Mouse (Mus musculus): ENCODE measurements around the gene Filip1. TPM values are rescaled to one million over a fixed set of nuclear protein-coding genes. Genes with fewer than 3 reads are reported as not detected.

Filip1 gene
- polyA plus RNA-seq, 1 experiment from 2014 or later = 3.6 TPM

DNA sequence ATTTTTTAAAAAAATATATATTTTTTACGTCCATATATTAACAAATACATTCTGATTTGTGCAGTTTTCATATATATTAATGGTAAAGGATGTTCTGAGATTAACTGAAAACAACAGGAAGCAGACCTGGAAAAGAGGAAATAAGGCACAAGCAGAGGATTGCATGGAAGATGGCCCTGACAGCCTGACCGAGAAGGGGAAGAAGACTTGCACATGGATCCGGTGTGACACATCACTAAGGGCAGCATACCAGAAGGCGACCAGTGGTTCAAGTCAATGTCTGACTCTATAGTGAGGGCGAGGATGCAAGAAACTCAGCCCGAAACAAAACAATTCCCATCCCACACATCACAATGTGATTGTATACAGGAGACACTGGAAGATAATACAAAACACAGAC lies 52.2 kb downstream of the Filip1 start:
- H3K4me1 ChIP-seq = no peaks in the 10 kb centered on the region
- no peaks in the 10 kb centered on the region for H3K27me3 ChIP-seq (replicated peaks)
- H3K9ac ChIP-seq = no peak overlapping the region
- ATAC-seq (replicated peaks) = no peak
- no peak overlapping the region for H3K27ac ChIP-seq
- H3K4me3 ChIP-seq = no peak overlapping the region
- H3K4me2 ChIP-seq = no peak overlapping the region
- H3K36me3 ChIP-seq (replicated peaks) = no peaks in the 10 kb centered on the region
- WGBS = 82% methylated on average over 6 of the region's 6 CpGs
- H3K9me3 ChIP-seq = no peaks in the 10 kb centered on the region

DNA sequence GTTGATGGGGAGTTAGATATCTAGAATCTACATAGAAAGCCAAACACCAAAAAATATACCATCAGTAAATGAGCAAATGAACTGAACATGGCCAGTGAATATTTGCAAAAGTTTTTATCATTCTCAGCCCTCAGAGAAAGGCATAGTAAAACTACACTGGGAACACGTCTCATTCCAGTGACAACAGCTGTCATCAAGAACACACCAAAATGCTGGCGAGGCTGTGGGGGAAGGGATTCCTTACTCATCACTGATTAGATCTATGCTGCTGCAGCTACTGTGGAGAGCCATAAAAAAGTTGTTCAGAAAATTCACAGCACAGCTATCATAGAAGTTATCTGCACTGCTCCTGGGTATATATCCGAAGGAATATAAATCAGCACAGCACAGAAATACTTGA lies 54.3 kb downstream of the Filip1 start:
- no peak for ATAC-seq (replicated peaks)
- Histone ChIP-seq H3K9me3 (no peaks in the 10 kb centered on the region), H3K4me2 (no peak overlapping the region), H3K9ac (no peak overlapping the region), H3K36me3 (replicated peaks) (no peaks in the 10 kb centered on the region), H3K27me3 (replicated peaks) (no peaks in the 10 kb centered on the region), H3K4me3 (no peak overlapping the region), H3K4me1 (no peaks in the 10 kb centered on the region), H3K27ac (no peak overlapping the region)
- WGBS = 85% methylated on average over 3 of the region's 3 CpGs

DNA sequence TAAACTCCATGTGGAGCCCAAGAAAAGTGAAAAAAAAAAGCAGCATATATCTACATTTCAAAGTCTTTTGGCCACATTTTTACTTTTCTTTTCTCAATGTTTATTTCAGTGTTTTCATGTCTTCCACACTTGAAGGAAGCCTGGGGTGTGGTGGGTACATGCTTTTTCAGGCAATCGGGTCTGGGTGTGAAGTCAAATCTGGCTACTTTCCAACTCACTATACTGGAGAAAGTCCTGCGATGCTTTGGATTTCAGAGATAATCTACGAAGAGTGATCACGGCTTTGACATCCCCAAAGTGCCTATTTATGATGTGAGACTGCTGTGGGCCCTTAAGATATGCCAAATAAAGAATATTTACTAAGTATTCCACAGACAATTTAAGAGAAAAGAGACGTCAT lies 57.7 kb downstream of the Filip1 start:
- no peaks in the 10 kb centered on the region for H3K9me3 ChIP-seq
- no peak overlapping the region for H3K4me3 ChIP-seq
- no peak overlapping the region for H3K27ac ChIP-seq
- H3K4me2 ChIP-seq = no peak overlapping the region
- H3K4me1 ChIP-seq = no peaks in the 10 kb centered on the region
- H3K9ac ChIP-seq = no peak overlapping the region
- H3K36me3 ChIP-seq (replicated peaks) = no peaks in the 10 kb centered on the region
- WGBS = 88% methylated on average over 5 of the region's 5 CpGs
- ATAC-seq (replicated peaks) = no peak
- no peaks in the 10 kb centered on the region for H3K27me3 ChIP-seq (replicated peaks)

- Histone ChIP-seq H3K36me3 (replicated peaks) (no peaks in the 10 kb centered on the region), H3K4me3 (no peak overlapping the region), H3K9ac (no peak overlapping the region), H3K4me1 (no peaks in the 10 kb centered on the region), H3K27ac (no peak overlapping the region), H3K9me3 (no peaks in the 10 kb centered on the region), H3K27me3 (replicated peaks) (no peaks in the 10 kb centered on the region), H3K4me2 (no peak overlapping the region)
- no peak for ATAC-seq (replicated peaks)
- 86% methylated on average over 8 of the region's 8 CpGs for WGBS
Observed at GRCm38 (mm10) chr9:79951984-79952383, 60.7 kb downstream of the Filip1 start.

DNA sequence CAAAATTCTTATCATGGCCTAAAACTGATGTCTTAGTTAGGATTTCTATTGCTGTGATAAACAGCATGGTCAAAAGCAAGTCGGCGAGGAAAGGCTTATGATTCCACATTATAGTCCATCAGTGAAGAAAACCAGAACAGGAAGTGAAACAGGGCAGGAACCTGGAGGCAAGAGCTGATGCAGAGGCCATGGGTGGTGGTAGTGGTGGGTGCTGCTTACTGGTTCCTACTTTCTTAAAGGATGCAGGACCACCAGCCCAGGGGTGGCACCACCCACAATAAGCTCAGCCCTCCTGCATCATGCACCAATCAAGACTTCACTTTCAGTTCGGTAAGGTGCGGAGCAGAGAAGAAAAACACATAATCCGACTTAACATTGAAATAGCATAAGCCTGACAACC lies 61.3 kb downstream of the Filip1 start:
- ATAC-seq (replicated peaks) = no peak
- no peaks in the 10 kb centered on the region for H3K9me3 ChIP-seq

DNA sequence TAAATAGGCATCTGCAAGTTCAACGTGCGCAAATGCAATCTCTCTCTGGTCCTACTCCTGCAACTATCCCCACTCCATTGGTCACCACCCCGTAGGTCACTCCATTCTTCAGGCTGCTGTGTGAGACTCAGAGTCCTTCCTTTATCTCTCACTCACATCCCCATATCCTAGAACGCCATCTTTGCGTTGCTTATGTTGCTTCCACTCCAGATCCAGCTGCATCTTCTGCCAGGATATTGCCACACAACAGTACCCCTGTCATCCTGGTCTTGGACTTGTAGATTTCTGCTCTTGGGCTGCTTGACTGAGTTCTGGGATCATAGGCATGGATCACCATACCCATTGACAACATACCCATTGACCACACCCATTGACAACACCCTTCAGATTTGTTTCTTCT lies 62.0 kb downstream of the Filip1 start:
- H3K4me3 ChIP-seq = no peak overlapping the region
- no peak overlapping the region for H3K27ac ChIP-seq
- WGBS = 93% methylated on average over 5 of the region's 5 CpGs
- H3K9ac ChIP-seq = no peak overlapping the region
- no peaks in the 10 kb centered on the region for H3K4me1 ChIP-seq
- no peaks in the 10 kb centered on the region for H3K9me3 ChIP-seq
- H3K36me3 ChIP-seq (replicated peaks) = no peaks in the 10 kb centered on the region
- no peak for ATAC-seq (replicated peaks)
- no peak overlapping the region for H3K4me2 ChIP-seq
- no peaks in the 10 kb centered on the region for H3K27me3 ChIP-seq (replicated peaks)

More for the DNA sequence above, 61.3 kb downstream of the Filip1 start:
- Histone ChIP-seq H3K4me1 (no peaks in the 10 kb centered on the region), H3K4me3 (no peak overlapping the region), H3K4me2 (no peak overlapping the region), H3K27ac (no peak overlapping the region), H3K27me3 (replicated peaks) (no peaks in the 10 kb centered on the region), H3K36me3 (replicated peaks) (no peaks in the 10 kb centered on the region), H3K9ac (no peak overlapping the region)
- 92% methylated on average over 5 of the region's 5 CpGs for WGBS

DNA sequence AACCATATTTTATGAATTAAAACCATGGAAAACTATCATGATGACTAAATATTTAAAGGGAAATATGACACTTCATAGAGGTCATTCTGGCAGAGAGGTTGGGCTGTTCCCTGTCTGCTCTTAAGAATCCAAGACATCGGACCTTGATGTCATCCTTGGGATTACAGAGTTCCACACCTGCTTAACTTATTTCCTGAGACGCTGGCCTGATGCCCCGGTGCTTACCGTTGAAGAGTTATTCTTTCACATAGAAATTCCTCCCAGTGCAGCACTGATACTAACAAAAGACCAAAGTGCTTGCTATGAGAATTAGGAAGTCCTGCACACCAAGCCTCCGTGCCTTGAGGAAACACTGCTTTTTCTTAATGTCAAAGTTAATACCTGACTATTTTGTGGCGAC lies 62.6 kb downstream of the Filip1 start:
- no peaks in the 10 kb centered on the region for H3K4me1 ChIP-seq
- H3K27ac ChIP-seq = no peak overlapping the region
- no peaks in the 10 kb centered on the region for H3K36me3 ChIP-seq (replicated peaks)
- 71% methylated on average over 6 of the region's 6 CpGs for WGBS
- no peaks in the 10 kb centered on the region for H3K9me3 ChIP-seq
- ATAC-seq (replicated peaks) = no peak
- H3K4me3 ChIP-seq = no peak overlapping the region
- no peaks in the 10 kb centered on the region for H3K27me3 ChIP-seq (replicated peaks)
- no peak overlapping the region for H3K9ac ChIP-seq
- no peak overlapping the region for H3K4me2 ChIP-seq

- Histone ChIP-seq H3K9me3 (no peaks in the 10 kb centered on the region), H3K36me3 (replicated peaks) (no peaks in the 10 kb centered on the region), H3K27ac (no peak overlapping the region), H3K4me3 (no peak overlapping the region), H3K9ac (no peak overlapping the region), H3K4me1 (no peaks in the 10 kb centered on the region), H3K27me3 (replicated peaks) (no peaks in the 10 kb centered on the region), H3K4me2 (no peak overlapping the region)
- 78% methylated on average over 2 of the region's 2 CpGs for WGBS
- ATAC-seq (replicated peaks) = no peak
Observed at GRCm38 (mm10) chr9:79948376-79948775, 64.3 kb downstream of the Filip1 start.

DNA sequence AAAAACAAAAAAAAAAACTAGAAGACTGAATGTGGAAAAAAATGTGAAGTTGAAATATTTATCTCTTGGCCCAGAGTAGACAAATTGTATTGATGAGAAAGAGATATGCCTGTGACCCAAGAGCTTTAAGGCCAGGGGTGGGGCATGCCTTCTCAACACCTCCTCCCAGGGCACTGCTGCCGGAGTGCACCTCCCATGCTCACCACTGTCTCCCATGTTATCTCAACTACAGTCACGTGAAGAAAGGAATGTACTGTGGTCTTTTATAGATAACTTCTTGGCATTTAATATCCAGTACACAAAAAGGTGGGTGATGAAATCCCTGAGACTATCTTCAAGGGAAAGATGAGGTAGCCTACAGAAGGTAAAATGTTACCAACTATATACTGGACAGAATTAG lies 64.7 kb downstream of the Filip1 start:
- Histone ChIP-seq H3K4me2 (no peak overlapping the region), H3K27me3 (replicated peaks) (no peaks in the 10 kb centered on the region), H3K27ac (no peak overlapping the region), H3K4me1 (no peaks in the 10 kb centered on the region), H3K9ac (no peak overlapping the region), H3K36me3 (replicated peaks) (no peaks in the 10 kb centered on the region), H3K4me3 (no peak overlapping the region), H3K9me3 (no peaks in the 10 kb centered on the region)
- ATAC-seq (replicated peaks) = no peak
- WGBS = 92% methylated on average over 2 of the region's 2 CpGs

DNA sequence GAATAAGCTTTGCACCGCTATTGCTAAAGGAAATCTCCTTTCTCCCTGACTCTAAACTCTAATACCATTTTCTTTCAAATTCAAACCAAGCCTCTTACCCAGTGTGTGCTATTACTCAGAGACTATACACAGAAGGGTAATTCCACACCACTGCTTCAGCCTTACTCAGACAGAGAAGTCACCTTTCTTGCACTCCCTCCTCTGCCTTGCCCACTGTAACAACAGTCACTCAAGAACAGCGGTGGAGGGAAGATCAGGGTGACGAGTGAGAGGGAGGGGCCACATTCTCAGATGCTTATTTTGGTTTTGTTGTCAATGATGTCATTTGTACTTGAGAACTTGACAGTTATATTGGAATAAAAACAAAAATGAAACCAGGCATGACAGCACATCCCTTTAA lies 65.2 kb downstream of the Filip1 start:
- no peaks in the 10 kb centered on the region for H3K4me1 ChIP-seq
- no peak overlapping the region for H3K27ac ChIP-seq
- 84% methylated on average over 3 of the region's 3 CpGs for WGBS
- H3K27me3 ChIP-seq (replicated peaks) = no peaks in the 10 kb centered on the region
- H3K9ac ChIP-seq = no peak overlapping the region
- no peak overlapping the region for H3K4me3 ChIP-seq
- H3K9me3 ChIP-seq = no peaks in the 10 kb centered on the region
- no peak for ATAC-seq (replicated peaks)
- no peaks in the 10 kb centered on the region for H3K36me3 ChIP-seq (replicated peaks)
- no peak overlapping the region for H3K4me2 ChIP-seq

GRCm38 (mm10) chr9:79944872-79945271 lies 67.8 kb downstream of the Filip1 start:
- no peak for ATAC-seq (replicated peaks)
- H3K27ac ChIP-seq = no peak overlapping the region
- H3K4me3 ChIP-seq = no peak overlapping the region
- no peaks in the 10 kb centered on the region for H3K9me3 ChIP-seq
- H3K27me3 ChIP-seq (replicated peaks) = no peaks in the 10 kb centered on the region
- no peaks in the 10 kb centered on the region for H3K36me3 ChIP-seq (replicated peaks)
- no peaks in the 10 kb centered on the region for H3K4me1 ChIP-seq
- no peak overlapping the region for H3K4me2 ChIP-seq
- 71% methylated on average over 6 of the region's 6 CpGs for WGBS
- H3K9ac ChIP-seq = no peak overlapping the region

DNA sequence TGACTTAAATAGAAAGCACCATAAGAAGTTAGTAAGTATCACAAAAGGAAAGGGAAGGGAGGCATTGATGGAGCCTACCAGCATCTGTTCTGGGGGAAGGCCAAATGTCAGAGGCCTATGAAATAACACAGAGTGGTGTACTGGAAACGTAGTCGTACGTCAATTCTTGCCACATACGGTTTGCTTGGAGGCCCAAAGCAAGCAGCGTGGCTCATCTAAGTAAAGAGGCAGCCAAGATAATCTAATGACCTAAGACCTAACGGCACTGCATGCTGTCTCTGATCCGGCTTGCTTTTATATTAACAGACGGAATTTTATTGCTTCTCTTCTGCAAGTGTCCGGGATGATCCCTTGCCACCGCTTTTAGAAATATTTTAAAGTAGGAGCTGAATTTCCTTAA lies 68.7 kb downstream of the Filip1 start:
- Histone ChIP-seq H3K27me3 (replicated peaks) (no peaks in the 10 kb centered on the region), H3K9me3 (no peaks in the 10 kb centered on the region), H3K9ac (no peak overlapping the region), H3K36me3 (replicated peaks) (no peaks in the 10 kb centered on the region), H3K27ac (no peak overlapping the region), H3K4me1 (no peaks in the 10 kb centered on the region), H3K4me2 (no peak overlapping the region), H3K4me3 (no peak overlapping the region)
- no peak for ATAC-seq (replicated peaks)
- 68% methylated on average over 10 of the region's 10 CpGs for WGBS

- H3K27me3 ChIP-seq (replicated peaks) = no peaks in the 10 kb centered on the region
- no peaks in the 10 kb centered on the region for H3K4me1 ChIP-seq
- H3K36me3 ChIP-seq (replicated peaks) = no peaks in the 10 kb centered on the region
- no peak overlapping the region for H3K9ac ChIP-seq
- 81% methylated on average over 11 of the region's 11 CpGs for WGBS
- no peak overlapping the region for H3K4me3 ChIP-seq
- no peak overlapping the region for H3K4me2 ChIP-seq
- H3K9me3 ChIP-seq = no peaks in the 10 kb centered on the region
- no peak for ATAC-seq (replicated peaks)
- H3K27ac ChIP-seq = no peak overlapping the region
Observed at GRCm38 (mm10) chr9:79938416-79939206, 74.0 kb downstream of the Filip1 start.

Measured in midbrain, embryonic 15.5 days (tissue).